1 mouse cellular context compared by ENCODE assay signal in the genomic region with DNA sequence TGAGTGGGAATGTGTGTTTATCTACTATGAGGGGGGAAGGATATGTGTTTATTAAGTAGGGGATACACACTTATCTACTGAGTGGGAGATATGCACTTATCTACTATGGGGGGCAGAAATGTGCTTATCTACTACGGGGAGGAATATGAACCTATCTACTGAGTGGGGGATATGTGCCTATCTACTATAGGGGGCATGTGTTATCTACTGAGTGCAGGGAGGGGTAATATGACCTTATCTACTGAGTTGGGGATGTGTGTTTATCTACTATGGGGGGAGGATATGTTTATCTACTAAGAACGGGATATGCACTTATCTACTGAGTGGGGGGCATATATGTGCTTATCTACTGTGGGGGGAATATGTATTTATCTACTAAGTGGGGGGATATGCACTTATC.
A peak's percentile ranks its signal among the peaks of the same experiment; 100 is the strongest.
TF ChIP-seq lines count a peak whose summit lies in the region.

No protein-coding gene starts in this region.

TF ChIP-seq in MEL, 35 proteins besides CTCF, POLR2A, EP300 and RAD21:
- TF ChIP-seq MAZ (IDR thresholded peaks at IDR 0.05; ENCODE audit: low read depth, low read length) (0 out of 2 replicates have a peak, but pooled peaks have one; percentile 30), GATA1 (IDR thresholded peaks at IDR 0.05; ENCODE audit: low read depth, low read length) (peak; percentile 78), MYC (IDR thresholded peaks at IDR 0.05; ENCODE audit: low read depth, low read length) (no peak), JUND (IDR thresholded peaks at IDR 0.05; ENCODE audit: low read depth, low read length) (no peak), NRF1 (IDR thresholded peaks at IDR 0.05; ENCODE audit: insufficient read depth, low read depth, low read length, poor library complexity, severe bottlenecking) (no peak), NELFE (IDR thresholded peaks at IDR 0.05; ENCODE audit: low read depth, low read length) (no peak), BHLHE40 (IDR thresholded peaks at IDR 0.05; ENCODE audit: borderline replicate concordance, low read depth, low read length) (no peak), POLR2AphosphoS2 (IDR thresholded peaks at IDR 0.05; ENCODE audit: low read length) (no peak), TCF12 (IDR thresholded peaks at IDR 0.05; ENCODE audit: low read depth, low read length) (peak; percentile 58), POLR2AphosphoS5 (IDR thresholded peaks at IDR 0.05; ENCODE audit: borderline replicate concordance, low read depth, low read length) (no peak)
